Mouse (Mus musculus) layer of hippocampus, adult 11-12 months (tissue): Measurements from ENCODE around the gene C1qb.
A peak's percentile ranks its signal among the peaks of the same experiment; 100 is the strongest.

Experiments
- DNase-seq: peaks from one replicate; pipeline ENCODE4 v3.0.0; 2022; ENCODE audit warnings: low spot score

Gene C1qb

GRCm38 (mm10) chr4:136842802-136843201 is 43.2 kb downstream of the C1qb start:
- DNase-seq: no peak

DNA sequence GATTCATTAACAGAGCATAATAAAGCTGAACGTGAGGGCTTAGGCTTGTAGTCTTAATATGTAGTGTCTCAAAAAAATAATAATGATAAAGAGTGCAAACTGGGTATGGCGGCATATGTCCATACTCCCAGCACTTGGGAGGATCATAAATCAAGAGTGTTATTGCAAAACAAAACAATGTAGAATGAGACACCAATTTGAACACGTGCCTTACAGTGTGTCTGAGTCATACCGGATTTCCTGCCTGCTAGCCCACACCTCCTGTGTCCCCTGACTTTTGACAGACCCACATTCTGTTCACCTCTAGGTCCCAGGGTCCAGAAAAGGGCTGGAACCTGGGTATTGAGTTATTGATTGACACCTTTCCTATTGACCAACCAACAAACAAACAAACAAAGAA is 44.0 kb downstream of the C1qb start:
- no peak for DNase-seq

DNA sequence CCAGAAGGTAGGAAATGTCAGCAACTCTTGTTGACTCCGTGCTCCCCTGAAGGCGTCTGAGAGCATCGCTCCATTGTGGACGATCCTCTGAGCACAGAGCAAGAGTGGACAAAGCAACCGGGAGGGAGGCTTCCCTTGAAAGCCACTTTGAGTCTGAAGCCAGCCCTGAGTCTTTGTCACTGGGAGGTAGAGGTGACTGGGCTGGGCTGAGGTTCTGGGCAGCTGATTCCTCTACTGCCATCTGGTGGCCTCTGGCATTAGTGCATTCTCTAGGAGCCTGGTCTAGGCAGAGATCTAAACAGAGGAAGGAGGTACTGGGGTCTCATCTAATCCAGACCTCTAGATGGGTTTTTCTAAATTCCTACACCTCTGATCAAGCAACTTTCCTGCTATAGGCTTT is 44.9 kb downstream of the C1qb start:
- DNase-seq: peak; percentile 86

- DNase-seq: no peak
These were observed 47.5 kb downstream of the C1qb start for GRCm38 (mm10) chr4:136838462-136838861.

- no peak for DNase-seq
These were observed 48.0 kb downstream of the C1qb start for GRCm38 (mm10) chr4:136838026-136838425.

DNA sequence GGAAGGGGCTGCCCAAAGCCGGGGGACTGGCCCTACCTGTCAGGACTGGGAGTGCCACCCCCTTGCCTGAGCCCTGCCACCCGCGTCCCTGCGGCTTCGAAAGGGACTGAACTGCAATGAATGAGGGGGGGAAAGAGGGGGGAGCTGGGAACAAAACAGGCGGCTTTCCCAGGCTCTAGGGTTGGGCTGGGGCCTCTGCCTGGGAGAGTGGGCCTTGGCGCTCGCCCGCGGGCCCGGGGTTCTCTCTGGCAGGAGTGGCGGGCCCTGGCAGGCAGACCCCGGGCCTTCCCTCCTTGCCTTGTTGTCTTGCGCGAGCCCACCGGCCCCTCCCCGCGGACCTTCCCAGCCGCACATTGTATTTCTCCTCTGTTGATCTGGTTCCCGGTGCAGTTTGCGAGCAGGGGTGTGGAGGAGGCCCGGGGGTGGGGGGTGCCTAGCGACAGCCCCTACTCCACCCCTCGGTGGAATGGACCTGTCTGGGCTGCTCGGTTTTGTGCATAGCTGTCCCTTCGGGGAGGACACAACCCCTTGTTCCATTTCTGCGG is 49.5 kb downstream of the C1qb start:
- no peak for DNase-seq

- peak; percentile 66 for DNase-seq
These were observed 50.2 kb downstream of the C1qb start, which contains the start of gene Ephb2 for GRCm38 (mm10) chr4:136835621-136836386. Gene Ephb2, minus strand, starts transcription at chr4:136835988.

DNA sequence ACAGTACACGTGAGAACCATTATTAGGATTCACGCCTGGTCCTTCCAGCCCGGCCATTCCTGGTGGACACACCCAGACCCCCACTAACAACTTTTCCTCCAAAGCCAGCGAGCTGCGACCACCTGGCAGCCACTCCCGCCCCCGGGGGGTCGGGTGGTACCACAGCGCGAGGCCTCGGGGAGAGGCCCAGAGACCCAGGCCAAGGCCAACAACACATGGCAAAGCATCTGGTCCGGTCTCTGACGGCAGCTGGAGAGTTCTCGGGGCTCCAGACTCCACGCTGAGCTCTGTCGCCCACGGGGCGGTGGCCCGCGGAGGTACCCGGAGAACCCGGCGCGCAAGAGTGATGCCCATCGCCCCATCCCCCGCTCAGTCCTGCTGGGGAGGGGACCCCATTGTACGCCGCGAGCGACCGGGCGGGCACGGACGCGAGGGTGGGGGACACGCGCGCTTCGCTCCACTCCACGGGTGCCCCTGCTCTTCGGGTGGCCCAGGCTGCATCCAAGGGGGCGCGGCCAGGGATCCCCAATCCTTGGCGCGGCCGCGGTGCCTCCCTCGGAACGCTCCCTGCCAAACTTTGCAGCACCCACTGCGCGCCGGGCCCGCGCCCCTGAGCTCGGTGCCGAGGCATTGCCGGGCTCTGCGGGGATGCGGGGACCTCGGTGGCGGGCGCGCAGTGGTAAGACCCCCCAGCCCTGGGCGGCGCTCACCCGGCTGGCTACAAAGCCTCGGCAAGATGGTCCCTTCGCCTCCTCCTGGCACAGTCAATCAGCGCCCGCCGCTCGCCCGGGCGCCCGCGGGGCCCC is 51.0 kb downstream of the C1qb start:
- DNase-seq: no peak

- DNase-seq: no peak
These were observed 51.6 kb downstream of the C1qb start for GRCm38 (mm10) chr4:136834439-136834814.

DNA sequence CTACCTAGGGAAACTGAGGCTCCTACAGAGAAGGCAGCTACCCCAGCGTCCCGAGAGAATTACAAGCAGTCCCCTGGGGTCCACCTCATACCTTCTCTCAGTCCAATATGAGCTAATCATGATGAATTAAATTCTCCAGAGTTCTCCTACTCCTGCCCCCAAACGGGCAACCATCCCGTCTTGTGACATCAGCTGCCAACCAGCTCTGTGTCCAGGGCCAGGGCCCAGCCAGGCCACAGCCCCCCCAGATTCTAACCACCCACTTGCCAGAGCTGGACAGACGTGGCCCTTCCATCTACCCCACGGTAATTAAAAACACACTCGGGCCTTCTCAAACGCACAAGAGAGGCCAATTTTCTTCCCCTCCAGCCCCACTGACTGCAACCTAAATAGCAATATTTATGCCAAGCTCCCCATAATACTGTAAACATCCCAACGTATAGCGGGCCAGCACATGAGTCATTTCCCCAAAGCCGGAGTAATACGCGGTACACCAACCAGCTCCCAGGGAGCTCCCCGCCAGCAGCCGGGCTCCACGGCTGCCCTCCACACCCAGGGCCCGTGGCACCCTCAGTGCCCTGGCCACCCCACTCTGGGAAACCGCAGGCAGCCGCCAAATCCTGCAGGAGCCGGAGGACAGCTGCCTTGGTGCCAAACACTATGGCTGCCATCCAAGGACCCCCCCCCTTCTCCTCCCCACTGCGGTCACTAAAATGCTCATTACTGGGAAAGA is 52.2 kb downstream of the C1qb start:
- DNase-seq: no peak

GRCm38 (mm10) chr4:136832559-136833232 is 53.3 kb downstream of the C1qb start:
- no peak for DNase-seq

- no peak for DNase-seq
These were observed 55.6 kb downstream of the C1qb start for GRCm38 (mm10) chr4:136830272-136830823.
